Mouse (Mus musculus): ENCODE measurements around the gene Gm10912.
A peak's percentile ranks its signal among the peaks of the same experiment; 100 is the strongest.
"Not testable (repeated sequence)": the region's sequence is repeated elsewhere in the genome, so short reads cannot be mapped to it uniquely, and the experiment has no call there.

Gene Gm10912

DNA sequence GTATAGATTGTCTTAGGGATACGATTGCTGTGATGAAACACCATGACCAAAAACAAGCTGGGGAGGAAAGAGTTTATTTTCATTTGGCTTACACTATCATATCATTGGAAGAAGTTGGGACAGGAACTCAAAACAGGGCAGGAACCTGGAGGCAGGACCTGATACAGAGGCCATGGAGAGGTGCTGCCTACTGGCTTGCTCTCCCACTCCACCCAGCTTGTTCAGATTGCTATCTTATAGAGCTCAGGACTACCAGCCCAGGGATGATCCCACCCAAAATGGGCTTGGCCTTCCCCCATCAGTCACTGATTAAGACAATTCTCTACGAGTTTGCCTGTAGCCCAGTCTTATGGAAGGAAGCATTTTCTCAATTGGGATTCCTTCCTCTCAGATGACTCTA, 1.5 kb upstream of the Gm10912 start:
- DNase-seq (ENCODE audit: inconsistent ontology term): no peak

DNA sequence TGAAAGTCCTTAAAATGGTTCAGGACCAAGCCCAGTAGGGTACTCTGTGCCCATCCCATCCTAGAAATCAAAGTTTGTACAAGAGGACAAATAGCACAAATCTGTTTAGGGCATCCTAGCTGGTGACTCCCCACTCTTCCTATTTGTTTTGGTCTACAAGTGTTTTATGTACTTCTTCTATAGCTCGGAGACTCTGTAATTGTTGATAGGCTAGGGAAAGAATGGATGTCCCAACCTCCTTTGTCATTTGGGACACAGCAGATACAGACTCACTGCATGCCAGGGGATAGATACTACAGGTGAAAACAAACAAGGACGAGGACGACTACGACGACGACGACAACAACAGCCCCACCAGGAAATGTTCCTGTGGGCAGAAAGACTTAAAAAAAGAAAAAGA, 2.8 kb downstream of the Gm10912 start, which contains the start of gene Gm10799:
TSS of gene Gm10799 (minus strand) at position 101 of the 400 bp plus-strand sequence.
- not testable (repeated sequence) for DNase-seq (ENCODE audit: inconsistent ontology term)

DNA sequence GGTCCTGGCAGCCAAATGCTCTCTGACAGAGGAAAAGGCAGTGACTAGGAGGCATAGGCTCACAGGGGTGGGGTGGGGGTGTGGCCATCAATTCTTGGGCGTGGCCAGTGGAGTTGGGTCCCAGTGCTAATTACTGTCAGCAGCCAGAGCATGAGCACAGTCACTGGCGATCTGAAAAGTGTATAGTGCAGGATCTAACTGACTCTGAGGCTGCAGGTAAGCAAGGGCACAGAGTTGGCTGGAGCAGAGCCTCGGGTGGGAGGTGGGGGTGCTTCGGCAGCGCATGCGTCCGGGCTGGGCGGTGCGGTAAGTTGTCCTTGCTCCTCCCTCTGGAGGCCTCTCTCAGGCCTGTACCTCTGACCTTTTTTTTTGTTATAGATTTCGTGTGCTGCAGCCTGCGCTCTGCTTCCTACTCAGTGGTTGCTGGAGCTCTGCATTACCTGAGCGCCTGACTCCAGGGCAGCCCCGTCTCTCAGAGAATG, 4.1 kb downstream of the Gm10912 start, which contains the start of gene Cd59b:
TSS of gene Cd59b (plus strand) at position 146 of the 482 bp plus-strand sequence.
- peak; percentile 66 for DNase-seq (ENCODE audit: inconsistent ontology term)

DNA sequence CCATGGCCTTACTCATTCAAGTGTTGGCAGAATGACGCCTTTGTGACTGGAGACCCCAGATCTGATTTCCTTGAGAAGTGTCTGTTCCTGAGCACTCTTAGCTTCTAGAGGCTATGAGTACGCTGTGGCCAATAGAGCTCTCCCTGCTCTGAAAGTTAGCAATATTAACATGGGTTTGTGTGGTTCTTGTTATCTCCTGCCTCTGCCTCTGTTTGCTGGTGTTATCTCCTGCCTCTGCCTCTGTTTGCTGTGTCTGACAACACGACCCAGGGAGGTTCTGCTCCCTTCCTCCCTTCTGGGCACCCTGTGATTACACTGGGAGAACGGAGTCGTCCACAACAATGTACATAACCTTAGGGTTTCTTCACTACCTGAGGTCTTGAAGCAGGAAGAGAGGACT, 12.7 kb downstream of the Gm10912 start:
- not testable (repeated sequence) for DNase-seq (ENCODE audit: inconsistent ontology term)

DNA sequence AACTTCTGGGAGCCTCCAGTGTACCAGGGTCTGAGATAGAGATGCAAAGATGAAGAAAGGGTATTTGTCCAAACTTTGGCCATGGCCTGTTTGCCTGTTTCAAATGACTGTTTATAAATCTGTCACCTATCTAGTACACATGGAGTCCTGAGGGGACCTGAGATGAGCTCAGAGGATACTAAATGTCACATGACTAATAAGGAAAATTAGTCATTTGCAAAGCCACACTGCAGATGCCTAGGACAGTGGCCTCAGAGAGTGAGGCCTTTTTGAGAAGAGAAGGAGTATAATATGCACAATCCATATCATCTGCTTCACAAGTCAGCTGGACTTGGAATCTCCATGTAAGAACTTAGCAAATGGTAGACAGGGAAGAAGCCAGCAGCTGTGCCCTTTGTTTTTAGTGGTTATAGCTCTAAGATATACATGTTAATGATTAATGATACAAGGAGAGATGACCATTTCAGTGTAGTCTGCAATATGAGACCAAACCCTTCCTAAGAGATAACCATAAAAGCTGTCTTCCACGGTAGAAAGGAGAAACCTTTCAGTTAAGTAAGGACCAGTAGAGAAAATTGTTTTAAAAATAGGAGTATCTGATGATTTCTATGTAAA, 15.9 kb downstream of the Gm10912 start:
- not testable (repeated sequence) for DNase-seq (ENCODE audit: inconsistent ontology term)

DNA sequence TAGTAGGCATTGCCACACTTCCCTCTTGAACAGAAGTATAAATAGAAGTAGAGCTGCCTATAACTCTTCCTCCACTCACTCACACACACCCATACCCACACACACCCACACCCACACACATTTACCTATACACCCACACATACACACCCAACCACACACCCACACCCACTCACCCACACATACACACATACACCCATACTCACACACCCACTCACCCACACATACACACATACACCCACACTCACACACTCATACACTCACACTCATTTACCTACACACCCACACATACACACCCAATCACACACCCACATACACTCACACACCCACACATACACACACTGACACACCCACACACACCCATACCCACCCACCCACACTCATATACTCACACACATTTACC, 16.8 kb downstream of the Gm10912 start:
- no peak for DNase-seq (ENCODE audit: inconsistent ontology term)

DNA sequence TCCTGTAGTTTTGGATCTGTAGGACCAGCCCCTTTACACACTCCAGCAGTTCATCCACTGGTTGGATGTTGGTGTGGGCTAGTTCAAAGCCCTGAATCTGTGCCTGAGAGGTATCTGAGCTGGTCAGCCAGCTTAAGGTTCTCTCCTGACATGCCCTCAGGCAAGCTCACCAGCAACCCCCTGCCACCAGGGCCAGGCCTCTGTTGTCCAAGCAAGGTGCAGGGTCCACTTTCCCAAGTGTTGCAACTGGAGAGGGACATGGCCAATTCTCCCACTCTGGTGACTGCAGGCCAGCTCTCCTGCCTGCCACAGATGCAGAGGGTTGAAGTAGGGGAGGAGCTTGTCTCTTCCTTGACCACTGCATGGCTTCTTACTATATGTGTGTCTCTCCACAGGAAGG, 18.4 kb downstream of the Gm10912 start:
- not testable (repeated sequence) for DNase-seq (ENCODE audit: inconsistent ontology term)

DNA sequence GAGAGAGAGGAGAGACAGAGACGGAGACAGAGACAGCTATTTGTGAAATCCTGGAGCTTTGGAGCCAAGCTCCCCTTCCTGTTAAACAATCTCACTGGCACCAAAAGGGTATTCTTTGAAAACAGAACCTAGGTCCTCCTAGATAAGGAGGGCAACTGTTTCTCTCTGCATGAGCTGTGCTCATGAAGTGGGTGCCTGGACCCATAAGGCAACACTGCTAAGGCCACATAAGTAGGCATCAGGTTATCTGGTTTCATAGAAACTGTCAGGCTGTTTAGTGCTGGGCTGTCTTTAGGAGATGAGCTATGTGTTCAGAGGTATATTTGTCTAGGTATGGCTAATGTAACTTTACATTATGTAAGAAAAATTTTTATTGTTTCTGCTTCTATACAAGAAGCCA, 21.9 kb downstream of the Gm10912 start:
- DNase-seq (ENCODE audit: inconsistent ontology term): not testable (repeated sequence)

DNA sequence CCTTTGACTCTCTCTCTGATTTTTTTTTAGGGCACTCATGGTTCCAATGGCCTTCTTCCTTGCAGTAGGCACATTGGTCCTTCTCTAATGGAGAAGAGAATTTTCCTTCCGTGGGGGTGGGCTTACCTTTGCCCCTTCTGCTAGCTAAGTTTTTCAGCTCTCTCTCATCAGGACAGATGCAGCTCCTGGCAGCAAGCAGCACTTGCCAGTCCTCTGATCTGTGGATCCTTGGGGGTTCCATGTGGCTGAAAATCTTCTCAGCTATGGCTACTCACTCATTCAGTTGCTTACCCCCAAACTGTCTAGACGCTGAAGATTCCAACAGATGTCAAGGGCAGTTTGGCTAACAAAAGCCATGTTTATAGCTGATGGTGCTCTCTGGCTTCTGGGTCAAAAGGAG, 27.7 kb downstream of the Gm10912 start:
- no peak for DNase-seq (ENCODE audit: inconsistent ontology term)

DNA sequence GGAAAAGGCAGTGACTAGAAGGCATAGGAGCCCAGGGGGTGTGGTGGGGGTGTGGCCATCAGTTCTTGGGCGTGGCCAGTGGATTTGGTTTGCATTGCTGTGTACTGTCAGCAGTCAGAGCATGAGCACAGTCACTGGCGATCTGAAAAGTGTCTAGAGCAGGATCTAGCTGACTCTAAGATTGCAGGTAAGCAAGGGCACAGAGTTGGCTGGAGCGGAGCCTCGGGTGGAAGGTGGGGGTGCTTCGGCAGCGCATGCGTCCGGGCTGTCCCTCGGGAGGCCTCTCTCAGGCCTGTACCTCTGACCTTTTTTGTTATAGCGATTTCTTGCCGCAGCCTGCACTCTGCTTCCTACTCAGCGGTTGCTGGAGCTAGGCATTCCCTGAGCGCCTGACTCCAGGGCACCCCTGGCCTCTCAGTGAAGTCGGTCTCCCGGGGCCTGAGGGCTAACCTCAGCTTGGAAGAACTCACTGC, 30.2 kb downstream of the Gm10912 start, which contains the start of gene Cd59a:
TSS of gene Cd59a (plus strand) at position 61 of the 473 bp plus-strand sequence.
- peak; percentile 85 for DNase-seq (ENCODE audit: inconsistent ontology term)

DNA sequence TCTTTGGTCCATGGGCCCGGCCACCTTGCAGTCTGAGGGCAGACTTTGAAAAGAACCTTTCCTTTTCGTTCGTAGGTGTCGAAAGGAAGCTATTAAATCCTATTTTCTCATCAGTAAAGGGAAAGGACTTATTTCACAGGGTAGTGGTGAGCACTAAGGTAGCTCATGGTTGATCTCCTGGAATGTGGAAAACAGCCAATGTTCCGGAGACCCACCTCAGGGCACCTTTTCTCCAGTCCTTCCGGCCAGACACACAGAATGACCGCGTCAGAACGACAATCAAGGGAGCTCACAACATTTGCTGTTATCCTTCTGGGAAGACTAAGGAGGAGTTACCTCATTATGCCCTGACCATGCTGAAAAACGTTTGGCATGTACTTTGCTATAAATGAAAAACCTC, 30.6 kb downstream of the Gm10912 start:
- DNase-seq (ENCODE audit: inconsistent ontology term): peak; percentile 19

DNA sequence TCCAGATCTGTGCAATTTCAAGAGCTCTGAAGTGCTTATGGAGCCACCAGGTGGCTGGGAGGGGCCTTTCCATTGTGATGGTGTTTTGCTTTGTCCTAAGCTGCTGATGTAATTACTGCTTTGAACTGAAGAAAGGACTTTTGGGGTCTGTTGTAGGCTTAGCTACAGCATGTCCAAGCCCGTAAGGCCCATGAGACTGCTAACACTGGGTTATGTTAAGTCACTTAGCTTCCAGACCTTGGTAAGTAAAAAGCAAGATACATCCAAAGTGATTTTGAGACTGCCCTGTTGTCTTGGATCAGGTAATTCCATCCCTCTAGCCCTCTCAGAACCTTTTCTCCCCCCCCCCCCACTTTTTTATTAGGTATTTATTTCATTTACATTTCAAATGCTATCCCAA, 31.2 kb downstream of the Gm10912 start:
- DNase-seq (ENCODE audit: inconsistent ontology term): not testable (repeated sequence)

DNA sequence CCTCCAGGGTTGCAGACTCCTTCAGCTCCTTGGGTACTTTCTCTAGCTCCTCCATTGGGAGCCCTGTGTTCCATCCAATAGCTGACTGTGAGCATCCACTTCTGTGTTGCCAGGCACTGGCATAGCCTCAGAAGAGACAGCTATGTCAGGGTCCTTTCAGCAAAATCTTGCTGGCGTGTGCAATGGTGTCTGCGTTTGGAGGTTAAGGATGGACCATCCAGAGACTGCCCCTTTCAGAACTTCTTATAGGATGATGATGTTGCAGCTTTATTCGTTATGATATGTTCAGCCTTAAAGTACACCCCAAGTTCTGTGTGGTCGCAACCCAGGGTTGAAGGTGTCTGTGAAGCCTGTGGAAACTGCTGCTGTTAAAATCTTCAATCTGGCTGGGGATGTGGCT, 31.8 kb downstream of the Gm10912 start:
- DNase-seq (ENCODE audit: inconsistent ontology term): not testable (repeated sequence)

DNA sequence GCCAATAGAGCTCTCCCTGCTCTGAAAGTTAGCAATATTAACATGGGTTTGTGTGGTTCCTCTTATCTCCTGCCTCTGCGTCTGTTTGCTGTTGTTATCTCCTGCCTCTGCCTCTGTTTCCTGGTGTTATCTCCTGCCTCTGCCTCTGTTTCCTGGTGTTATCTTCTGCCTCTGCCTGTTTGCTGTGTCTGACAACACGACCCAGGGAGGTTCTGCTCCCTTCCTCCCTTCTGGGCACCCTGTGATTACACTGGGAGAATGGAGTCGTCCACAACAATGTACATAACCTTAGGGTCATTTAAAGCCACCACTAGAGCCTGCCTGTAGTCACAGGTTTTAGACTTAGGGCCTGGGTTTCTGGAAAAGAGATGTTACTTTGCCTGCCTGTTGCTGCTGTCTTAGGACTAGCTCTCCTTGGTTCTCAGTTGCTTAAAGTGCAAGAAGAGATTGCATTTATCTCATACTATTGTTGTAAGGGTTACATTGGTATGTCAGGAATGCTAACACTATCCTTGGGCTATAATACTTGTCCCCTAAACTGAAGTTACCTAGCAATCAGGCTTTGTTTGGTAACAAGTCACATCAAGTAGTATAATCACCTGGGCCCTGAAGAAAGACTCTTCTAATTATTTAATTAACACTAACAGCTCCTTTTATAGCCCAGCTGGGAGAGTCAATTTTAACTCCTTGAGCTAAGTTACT, 33.1 kb downstream of the Gm10912 start:
- DNase-seq (ENCODE audit: inconsistent ontology term): peak; percentile 38

DNA sequence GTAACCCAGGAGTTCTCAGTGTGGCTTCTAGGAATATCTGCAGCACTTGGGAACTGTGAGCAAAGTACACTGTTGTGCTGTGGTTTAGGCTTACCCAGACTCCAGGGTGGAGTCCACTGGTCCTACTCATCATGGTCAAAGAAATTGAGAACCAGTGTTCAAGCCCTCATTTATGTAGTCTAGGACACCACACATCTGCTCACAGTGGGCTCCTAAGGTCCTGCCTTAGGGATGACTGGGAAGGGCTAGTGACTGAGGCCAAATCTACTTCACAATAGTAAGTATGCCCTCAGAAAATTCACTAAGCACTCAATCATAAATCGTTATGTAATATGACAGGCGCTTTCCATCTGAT, 33.6 kb downstream of the Gm10912 start:
- no peak for DNase-seq (ENCODE audit: inconsistent ontology term)

DNA sequence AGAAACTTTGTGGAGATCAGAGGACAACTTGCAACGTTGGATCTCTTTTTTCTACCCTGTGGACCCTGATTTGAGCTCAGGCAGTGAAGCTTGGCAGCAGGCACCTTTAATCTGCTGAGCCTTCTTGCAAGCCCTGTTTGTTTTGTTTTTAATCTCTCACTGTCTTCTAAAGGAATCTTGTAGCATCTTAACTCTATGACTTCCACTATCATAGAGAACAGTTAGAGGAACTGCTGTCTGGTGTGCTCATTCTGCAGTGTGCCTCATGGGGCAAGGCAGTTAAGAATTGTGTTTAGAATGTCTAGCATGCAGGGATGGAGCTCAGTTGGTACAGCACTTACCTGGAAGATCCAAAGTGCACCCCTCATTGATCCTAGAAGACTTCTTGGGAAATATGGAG, 34.3 kb downstream of the Gm10912 start:
- DNase-seq (ENCODE audit: inconsistent ontology term): no peak

DNA sequence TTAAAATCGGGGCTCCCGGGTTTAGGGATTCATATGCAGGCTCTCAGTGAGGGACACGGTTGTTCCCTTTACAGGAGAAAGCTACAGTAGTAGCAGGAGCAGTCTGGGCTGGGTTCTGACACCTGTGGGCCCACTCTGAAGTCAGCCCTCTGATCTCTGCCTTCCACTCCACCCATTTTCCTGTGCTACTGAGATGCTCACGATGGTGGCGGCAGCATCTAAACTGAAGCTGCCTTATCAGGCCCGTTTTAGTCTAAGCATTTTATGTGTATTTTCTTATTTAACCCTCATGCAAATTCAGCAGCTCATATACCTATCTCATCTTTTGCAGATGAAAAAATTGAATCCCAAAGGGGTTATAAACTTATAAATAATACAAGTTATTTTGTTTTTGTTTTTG, 39.2 kb downstream of the Gm10912 start:
- DNase-seq (ENCODE audit: inconsistent ontology term): no peak

DNA sequence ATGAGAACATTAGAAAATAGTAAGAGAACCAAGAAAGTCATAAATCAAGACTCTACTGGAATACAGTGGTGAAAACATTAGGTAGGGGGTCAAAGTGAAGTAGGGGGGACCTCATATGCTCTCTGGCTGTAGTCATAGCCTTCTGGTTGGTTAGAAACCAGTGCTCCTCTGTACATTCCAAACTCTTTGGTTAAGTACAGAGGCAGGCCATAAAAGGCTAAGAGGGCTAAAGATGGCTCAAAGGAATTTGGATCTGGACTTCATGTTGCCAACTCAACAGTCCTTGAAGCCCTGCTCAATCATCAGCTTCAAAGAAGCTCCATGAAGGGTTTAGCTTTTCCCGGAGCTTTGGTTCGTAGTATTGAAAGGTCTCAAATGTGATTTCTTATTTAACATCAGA, 43.4 kb downstream of the Gm10912 start:
- DNase-seq (ENCODE audit: inconsistent ontology term): not testable (repeated sequence)

DNA sequence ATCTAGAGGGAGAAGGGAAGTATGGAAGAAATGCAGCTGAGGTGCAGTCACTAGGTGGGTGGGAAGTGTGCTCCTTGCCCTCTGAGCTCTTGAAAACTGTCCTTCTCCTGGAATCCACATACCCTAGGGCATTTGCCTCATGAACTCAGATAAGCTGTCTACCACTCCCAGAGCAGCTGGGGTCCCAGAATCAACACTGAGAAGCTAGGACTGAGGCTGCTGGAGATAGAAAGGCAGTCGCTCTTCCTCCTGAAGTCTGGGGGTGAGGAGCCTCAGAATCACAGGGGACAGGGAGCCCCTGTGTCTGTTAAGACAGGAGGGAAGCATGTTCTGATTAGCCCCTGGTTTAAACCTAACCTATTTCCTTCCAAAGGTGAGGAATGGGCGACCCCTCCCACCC, 43.9 kb downstream of the Gm10912 start:
- peak; percentile 16 for DNase-seq (ENCODE audit: inconsistent ontology term)

DNA sequence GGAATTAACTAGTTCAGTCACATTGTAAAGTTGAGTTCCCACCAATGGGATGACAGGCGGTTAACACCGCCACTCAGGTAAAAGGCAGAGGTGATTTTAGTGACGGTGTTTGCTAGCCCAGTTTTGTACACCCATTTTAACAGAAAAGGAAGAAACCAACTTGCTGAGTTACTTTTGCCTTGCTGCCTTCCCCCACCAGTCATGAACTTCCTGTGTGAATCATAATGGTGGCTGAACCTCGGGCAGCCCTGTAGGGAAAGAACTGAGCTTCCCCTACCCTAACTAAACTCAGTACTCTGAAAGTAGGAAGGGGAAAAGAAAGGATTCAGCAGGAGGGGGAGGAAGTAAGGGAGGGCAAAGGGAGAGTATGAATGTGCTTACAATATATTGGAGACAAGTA, 44.4 kb downstream of the Gm10912 start:
- no peak for DNase-seq (ENCODE audit: inconsistent ontology term)

DNA sequence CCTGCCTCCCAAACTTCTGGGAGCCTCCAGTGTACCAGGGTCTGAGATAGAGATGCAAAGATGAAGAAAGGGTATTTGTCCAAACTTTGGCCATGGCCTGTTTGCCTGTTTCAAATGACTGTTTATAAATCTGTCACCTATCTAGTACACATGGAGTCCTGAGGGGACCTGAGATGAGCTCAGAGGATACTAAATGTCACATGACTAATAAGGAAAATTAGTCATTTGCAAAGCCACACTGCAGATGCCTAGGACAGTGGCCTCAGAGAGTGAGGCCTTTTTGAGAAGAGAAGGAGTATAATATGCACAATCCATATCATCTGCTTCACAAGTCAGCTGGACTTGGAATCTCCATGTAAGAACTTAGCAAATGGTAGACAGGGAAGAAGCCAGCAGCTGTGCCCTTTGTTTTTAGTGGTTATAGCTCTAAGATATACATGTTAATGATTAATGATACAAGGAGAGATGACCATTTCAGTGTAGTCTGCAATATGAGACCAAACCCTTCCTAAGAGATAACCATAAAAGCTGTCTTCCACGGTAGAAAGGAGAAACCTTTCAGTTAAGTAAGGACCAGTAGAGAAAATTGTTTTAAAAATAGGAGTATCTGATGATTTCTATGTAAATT, 45.7 kb downstream of the Gm10912 start:
- not testable (repeated sequence) for DNase-seq (ENCODE audit: inconsistent ontology term)

DNA sequence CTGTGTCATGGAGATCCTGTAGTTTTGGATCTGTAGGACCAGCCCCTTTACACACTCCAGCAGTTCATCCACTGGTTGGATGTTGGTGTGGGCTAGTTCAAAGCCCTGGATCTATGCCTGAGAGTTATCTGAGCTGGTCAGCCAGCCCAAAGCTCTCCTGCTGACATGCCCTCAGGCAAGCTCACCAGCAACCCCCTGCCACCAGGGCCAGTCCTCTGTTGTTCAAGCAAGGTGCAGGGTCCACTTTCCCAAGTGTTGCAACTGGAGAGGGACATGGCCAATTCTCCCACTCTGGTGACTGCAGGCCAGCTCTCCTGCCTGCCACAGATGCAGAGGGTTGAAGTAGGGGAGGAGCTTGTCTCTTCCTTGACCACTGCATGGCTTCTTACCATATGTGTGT, 47.9 kb downstream of the Gm10912 start:
- not testable (repeated sequence) for DNase-seq (ENCODE audit: inconsistent ontology term)

DNA sequence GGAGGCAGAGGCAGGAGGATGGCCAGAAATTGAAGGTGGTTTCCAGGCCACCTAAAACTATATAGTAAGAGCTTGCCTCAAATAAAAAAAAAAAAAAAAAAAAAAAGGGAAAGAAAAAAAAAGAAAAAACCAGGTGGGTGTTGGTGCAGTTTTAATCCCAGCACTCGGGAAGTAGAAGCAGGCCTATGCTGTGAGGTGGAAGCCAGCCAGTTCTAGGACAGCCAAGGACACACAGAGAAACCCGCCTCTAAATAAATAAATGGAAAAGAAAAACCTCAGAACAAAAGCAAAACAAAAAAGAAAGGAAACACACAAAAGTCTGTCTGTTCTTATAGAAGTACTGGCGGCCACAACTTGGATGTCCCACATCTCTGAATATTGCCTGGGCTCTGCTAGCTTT, 49.3 kb downstream of the Gm10912 start:
- no peak for DNase-seq (ENCODE audit: inconsistent ontology term)
